In genomic region chr11:115141970-115142369, GRCm38 (mm10) we compare ENCODE assay signal across 15 mouse cellular contexts. TPM values are rescaled to one million over a fixed set of nuclear protein-coding genes. Genes with fewer than 3 reads are reported as not detected.
"Had no signal": no experiment of that assay in that cellular context is flagged by ENCODE, and none has a peak within 500 bp of the region (broad histone marks: within the 10 kb centered on the region; RNA-seq: fewer than 3 reads in every experiment).

No protein-coding gene starts in this region.

- H3K27ac ChIP-seq: layer of hippocampus, adult 2 months; limb, embryonic 10.5 days; liver, embryonic 13.5 days; lung, embryonic 15.5 days; midbrain, embryonic 10.5 days; neural tube, embryonic 12.5 days; stomach, postnatal 0 days had no signal

- H3K4me3 ChIP-seq: layer of hippocampus, adult 2 months; limb, embryonic 10.5 days; liver, embryonic 13.5 days; lung, embryonic 15.5 days; midbrain, embryonic 10.5 days; neural tube, embryonic 12.5 days had no signal

- H3K4me1 ChIP-seq: liver, embryonic 13.5 days; lung, embryonic 15.5 days; neural tube, embryonic 12.5 days had no signal

- ATAC-seq: liver, postnatal 0 days had no signal

- DNase-seq: kidney, adult 18-20 months; kidney, postnatal 10 days; kidney, postnatal 4 days; liver, embryonic 13.5 days; liver, postnatal 0 days; lung, postnatal 14 days; midbrain, embryonic 14.5 days; right cerebral cortex, postnatal 4 days; thymus, postnatal 4 days had no signal

- H3K36me3 ChIP-seq: limb, embryonic 10.5 days; liver, embryonic 13.5 days; lung, embryonic 15.5 days; midbrain, embryonic 10.5 days; neural tube, embryonic 12.5 days had no signal

RNA-seq across cellular contexts. Expression of gene Cd300lf, which starts 8.2 kb away (rescaled TPM):
- polyA plus RNA-seq: midbrain, embryonic 14.5 days; neural tube, embryonic 12.5 days had no signal
